Mouse (Mus musculus): ENCODE data around the gene Klhl4.

DNA sequence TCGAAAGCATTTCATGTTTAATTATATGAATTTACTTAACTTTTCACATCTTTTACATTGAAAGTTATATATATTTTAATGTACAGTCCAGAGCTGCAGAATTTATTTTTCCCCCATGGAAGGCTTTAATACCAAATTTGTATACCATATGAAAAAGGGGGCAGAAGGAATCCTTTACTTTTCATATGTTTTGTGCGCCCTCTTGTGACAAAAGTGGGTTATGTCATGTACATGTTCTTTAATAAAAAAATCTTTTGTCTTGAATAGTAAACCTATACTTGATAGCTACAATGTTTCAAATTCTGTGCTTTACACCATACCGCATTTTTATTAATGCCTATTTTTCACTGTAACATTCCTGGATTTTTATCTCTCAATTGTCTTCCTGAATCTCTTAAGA is 84.0 kb downstream of the Klhl4 start:
- TF ChIP-seq CTCF (IDR thresholded peaks at IDR 0.05; ENCODE audit: borderline replicate concordance, insufficient read depth, low read depth, low read length) (no peak), POLR2A (IDR thresholded peaks at IDR 0.05; ENCODE audit: borderline replicate concordance, insufficient read depth, low read length) (no peak)

Measured in cerebellum, adult 2 months (tissue).